Mouse (Mus musculus) embryo, embryonic 10.5 days (tissue): ENCODE results near the gene Olfr794.

ENCODE experiments used
- DNase-seq: peaks from one replicate; pipeline ENCODE4 v3.0.0-alpha.2; 2015; ENCODE audit warnings: low spot score

Olfr794 gene

GRCm38 (mm10) chr10:129567355-129567754 is at the start of gene Olfr794:
TSS of gene Olfr794 (plus strand) at chr10:129567655.
- no peak for DNase-seq

GRCm38 (mm10) chr10:129521492-129521891 is 46.0 kb upstream of the Olfr794 start, which contains the start of gene Olfr791:
TSS of gene Olfr791 (plus strand) at chr10:129521792.
- no peak for DNase-seq

DNA sequence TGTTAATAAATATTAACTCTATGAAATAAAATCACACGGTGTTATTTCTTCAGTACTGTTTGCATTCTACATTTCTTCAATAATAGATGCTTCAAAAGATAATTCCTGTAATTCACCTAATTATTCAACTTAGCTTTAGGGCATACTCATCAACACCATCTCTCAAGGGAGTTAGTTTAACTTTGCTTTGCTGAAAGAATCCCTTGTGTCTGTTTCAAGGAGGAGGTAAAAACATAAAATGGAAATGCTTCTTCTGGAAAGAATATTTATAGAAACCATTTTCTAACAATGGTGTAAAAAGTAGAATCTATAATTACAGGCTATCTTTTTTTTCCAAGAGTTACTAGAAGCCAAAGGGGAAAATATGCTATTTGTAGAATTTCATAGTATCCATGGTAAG is 28.6 kb upstream of the Olfr794 start, which contains the start of gene Olfr792:
TSS of gene Olfr792 (plus strand) at position 301 of the 400 bp plus-strand sequence.
- DNase-seq, result no peak

DNA sequence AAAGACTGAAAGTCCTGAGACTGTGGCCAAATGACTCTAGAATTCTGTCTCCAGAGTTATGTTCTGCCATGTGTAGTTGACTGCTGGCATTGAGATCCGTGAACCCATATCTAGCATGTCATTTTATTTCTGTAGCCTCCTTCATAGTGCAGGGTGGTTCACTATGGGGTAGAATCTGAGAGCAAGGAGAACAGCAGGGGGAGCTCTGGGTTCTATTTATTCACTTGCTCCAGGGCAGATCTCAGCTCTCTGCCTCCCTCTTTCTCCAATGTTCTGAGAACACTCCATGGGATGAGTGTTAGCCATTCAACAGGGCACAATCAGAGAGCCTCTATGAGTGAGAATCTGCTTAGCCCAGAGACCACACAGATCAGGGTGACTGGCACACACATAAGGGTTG is 18.1 kb upstream of the Olfr794 start:
- DNase-seq, result peak; percentile 36

DNA sequence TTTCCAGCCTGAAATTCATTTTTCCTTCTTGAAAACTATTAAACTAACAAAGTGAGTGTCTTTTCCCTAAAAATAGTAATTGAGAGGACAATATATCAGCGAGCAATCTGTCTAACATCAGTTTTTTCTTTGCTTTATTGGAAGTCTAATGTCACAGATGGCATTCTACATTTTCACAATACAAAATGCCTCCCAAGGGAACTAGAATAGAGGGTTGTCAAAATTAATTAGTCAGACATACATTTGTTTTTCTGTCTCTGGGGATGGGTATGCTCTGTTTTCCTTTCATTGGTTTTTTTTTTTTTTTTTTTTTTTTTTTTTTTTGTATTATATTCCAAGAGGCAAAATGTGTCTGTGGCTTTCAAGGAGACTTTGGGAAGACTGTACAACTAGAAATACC is 9.6 kb downstream of the Olfr794 start:
- no peak for DNase-seq

DNA sequence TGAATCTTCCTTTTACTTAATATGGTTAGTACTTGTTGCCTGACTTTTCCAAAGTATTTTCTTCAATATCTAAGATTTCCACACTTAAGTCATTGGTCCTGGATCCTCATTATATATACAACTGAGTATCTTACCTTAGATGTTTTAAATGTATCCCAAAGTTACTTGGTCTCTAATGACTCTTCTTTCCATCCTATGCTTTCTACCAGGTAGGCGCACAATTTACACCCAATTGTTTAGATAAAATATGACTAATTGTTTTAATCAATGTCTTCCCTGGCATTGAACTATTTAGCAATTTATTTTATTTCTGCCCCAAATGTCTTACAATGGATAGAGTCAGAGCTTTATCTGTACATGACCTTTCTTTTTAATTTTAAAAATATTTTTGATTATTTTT is 45.0 kb downstream of the Olfr794 start, which contains the start of gene Olfr796:
TSS of gene Olfr796 (minus strand) at position 101 of the 400 bp plus-strand sequence.
- DNase-seq, result no peak

GRCm38 (mm10) chr10:129621724-129622123 is 54.3 kb downstream of the Olfr794 start:
- DNase-seq, result peak; percentile 9
